Mouse (Mus musculus): ENCODE measurements at regions not wholly inside any gene's neighbourhood (a gene's known extent, or its start where the extent isn't known, plus 50 kb on each side); places are given as distances from the start of the nearest gene placed in this dataset.
A peak's percentile ranks its signal among the peaks of the same experiment; 100 is the strongest.
"Not testable (repeated sequence)": the region's sequence is repeated elsewhere in the genome, so short reads cannot be mapped to it uniquely, and the experiment has no call there.

- peak; percentile 33 to 65 for DNase-seq (ENCODE audit: low spot score in 2 of 2)
- intact Hi-C loops (cut with DNase I): no loop called here
Measured at GRCm38 (mm10) chr10:84238279-84238963, 202.0 kb downstream of the Nuak1 start.

- intact Hi-C loops (cut with DNase I): no loop called here
- DNase-seq (ENCODE audit: low spot score in 2 of 2): no peak
Measured at GRCm38 (mm10) chr10:84243283-84243682, 197.1 kb downstream of the Nuak1 start.

GRCm38 (mm10) chr10:84249346-84249745, 191.1 kb downstream of the Nuak1 start:
- DNase-seq (ENCODE audit: low spot score in 2 of 2): no peak
- intact Hi-C loops (cut with DNase I): no loop called here

GRCm38 (mm10) chr10:84260931-84261650, 179.3 kb downstream of the Nuak1 start:
- DNase-seq (ENCODE audit: low spot score in 2 of 2): no peak
- intact Hi-C loops (cut with DNase I): no loop called here

- intact Hi-C loops (cut with DNase I): no loop called here
- no peak for DNase-seq (ENCODE audit: low spot score in 2 of 2)
Measured at GRCm38 (mm10) chr10:84262943-84263342, 177.5 kb downstream of the Nuak1 start.

GRCm38 (mm10) chr10:84285832-84286506, 154.4 kb downstream of the Nuak1 start:
- DNase-seq (ENCODE audit: low spot score in 2 of 2): peak; percentile 9 to 24
- intact Hi-C loops (cut with DNase I): no loop called here

- intact Hi-C loops (cut with DNase I): no loop called here
- no peak for DNase-seq (ENCODE audit: low spot score in 2 of 2)
Measured at GRCm38 (mm10) chr10:84294422-84294821, 146.0 kb downstream of the Nuak1 start.

- no peak for DNase-seq (ENCODE audit: low spot score in 2 of 2)
- intact Hi-C loops (cut with DNase I): no loop called here
Measured at GRCm38 (mm10) chr10:84296168-84296567, 144.2 kb downstream of the Nuak1 start.

GRCm38 (mm10) chr10:84301561-84301960, 138.8 kb downstream of the Nuak1 start:
- intact Hi-C loops (cut with DNase I): no loop called here

GRCm38 (mm10) chr10:84302821-84303520, 137.4 kb downstream of the Nuak1 start:
- no peak for DNase-seq (ENCODE audit: low spot score in 2 of 2)
- intact Hi-C loops (cut with DNase I): no loop called here

More at GRCm38 (mm10) chr10:84301561-84301960, 138.8 kb downstream of the Nuak1 start:
- DNase-seq (ENCODE audit: low spot score in 2 of 2): no peak

GRCm38 (mm10) chr10:84308746-84309145, 131.7 kb downstream of the Nuak1 start:
- intact Hi-C loops (cut with DNase I); DNase-seq (ENCODE audit: low spot score in 2 of 2): not testable (repeated sequence)

GRCm38 (mm10) chr10:84310653-84311052, 129.7 kb downstream of the Nuak1 start:
- intact Hi-C loops (cut with DNase I): no loop called here
- DNase-seq (ENCODE audit: low spot score in 2 of 2): no peak

GRCm38 (mm10) chr10:84312656-84313055, 127.7 kb downstream of the Nuak1 start:
- intact Hi-C loops (cut with DNase I): no loop called here
- no peak for DNase-seq (ENCODE audit: low spot score in 2 of 2)

- DNase-seq (ENCODE audit: low spot score in 2 of 2): no peak
- intact Hi-C loops (cut with DNase I): no loop called here
Measured at GRCm38 (mm10) chr10:84316857-84317256, 123.5 kb downstream of the Nuak1 start.

GRCm38 (mm10) chr10:84317960-84318359, 122.4 kb downstream of the Nuak1 start:
- no peak for DNase-seq (ENCODE audit: low spot score in 2 of 2)
- intact Hi-C loops (cut with DNase I): no loop called here
